Mouse (Mus musculus) bone marrow, adult 2 months (tissue): Measurements from ENCODE around the gene Slc24a2.

ENCODE experiments used
- CTCF ChIP-seq: fragments of 200-500 bp; IDR thresholded peaks from 2 replicates; pipeline ENCODE4 v1.5.1; 2011; ENCODE audit warnings: low read length, control low read depth; ENCODE audit not compliant: control insufficient read depth, insufficient read depth
- POLR2A ChIP-seq: fragments of 200-500 bp; IDR thresholded peaks from 2 replicates; pipeline ENCODE4 v1.6.1; 2011; ENCODE audit warnings: low read depth, mild to moderate bottlenecking, control low read depth, low read length, borderline replicate concordance; ENCODE audit not compliant: control insufficient read depth

- TF ChIP-seq CTCF (no peak), POLR2A (no peak)
These were observed 129.3 kb downstream of the Slc24a2 start for GRCm38 (mm10) chr4:87100936-87101335.
